Comparison of ENCODE assay signal across 28 mouse cellular contexts in genomic region chr9:108777276-108777675, GRCm38 (mm10). TPM values are rescaled to one million over a fixed set of nuclear protein-coding genes. Genes with fewer than 3 reads are reported as not detected.
A peak's percentile ranks its signal among the peaks of the same experiment; 100 is the strongest.
DNase-seq lines count a peak whose midpoint lies in the region; ATAC-seq and TF ChIP-seq lines count a peak whose summit lies in the region.
"Had no signal": no experiment of that assay in that cellular context is flagged by ENCODE, and none has a peak within 500 bp of the region (broad histone marks: within the 10 kb centered on the region; RNA-seq: fewer than 3 reads in every experiment).

No protein-coding gene starts in this region.

- no peaks in the 10 kb centered on the region; the same call in 1 of the 2 replicates for H3K27me3 ChIP-seq in liver, embryonic 14.5 days (ENCODE audit: control insufficient read depth, insufficient read depth, low read length)
- no peaks in the 10 kb centered on the region for H3K27me3 ChIP-seq in liver, embryonic 11.5 days (replicated peaks; ENCODE audit: control insufficient read depth, insufficient read depth, low read length)
- H3K27me3 ChIP-seq in liver, embryonic 15.5 days = peaks cover 15% of the 10 kb centered on the region
- H3K27me3 ChIP-seq: embryonic facial prominence, embryonic 13.5 days; forebrain, embryonic 12.5 days; forebrain, embryonic 15.5 days; hindbrain, embryonic 12.5 days; hindbrain, embryonic 15.5 days had no signal

- no peak for DNase-seq in layer of hippocampus, adult 2 months (ENCODE audit: low spot score in 2 of 2)
- no peak for DNase-seq in layer of hippocampus, adult 9-11 months
- no peak for DNase-seq in liver, embryonic 14.5 days (ENCODE audit: low read depth in 3 of 3, low spot score in 3 of 3)
- DNase-seq in liver, embryonic 11.5 days (ENCODE audit: low spot score) = no peak
- DNase-seq in ovary, adult 18-20 months (ENCODE audit: low spot score) = no peak
- DNase-seq in spleen, adult 12 weeks (ENCODE audit: low spot score) = no peak
- DNase-seq: adrenal gland, adult 8-10 months; adrenal gland, postnatal 25 days; cerebellum, adult 11-12 months; cerebellum, adult 8-10 months; cerebellum, postnatal 10 days; cerebellum, postnatal 36 days; embryo, embryonic 11 days; gastrocnemius, postnatal 10 days; gastrocnemius, postnatal 36 days had no signal

- peak; percentile 57; the same call in 1 of the 2 replicates for ATAC-seq in liver, embryonic 14.5 days (ENCODE audit: insufficient read depth)
- no peak for ATAC-seq in liver, embryonic 11.5 days (replicated peaks; ENCODE audit: low FRiP score)
- no peak for ATAC-seq in liver, embryonic 15.5 days (ENCODE audit: insufficient read depth)
- peak; percentile 45; the same call in 1 of the 2 replicates for ATAC-seq in megakaryocyte-erythroid progenitor cell, adult 5-6 weeks (replicated peaks; ENCODE audit: low FRiP score, low TSS enrichment, poor library complexity, severe bottlenecking)
- ATAC-seq: activated CD4-positive, CD25-positive, alpha-beta regulatory T cell, adult 4 months; forebrain, embryonic 15.5 days had no signal

- H3K27ac ChIP-seq in layer of hippocampus, adult 2 months = 0 out of 2 replicates have a peak overlapping the region, but pooled peaks have one; percentile 3
- H3K27ac ChIP-seq in liver, embryonic 14.5 days = no peak overlapping the region
- H3K27ac ChIP-seq in liver, embryonic 11.5 days (ENCODE audit: low read depth, low read length) = no peak overlapping the region
- H3K27ac ChIP-seq in liver, embryonic 15.5 days (replicated peaks) = 0 out of 2 replicates have a peak overlapping the region, but pooled peaks have one; percentile 10
- H3K27ac ChIP-seq: embryonic facial prominence, embryonic 10.5 days; embryonic facial prominence, embryonic 13.5 days; forebrain, embryonic 12.5 days; forebrain, embryonic 15.5 days; hindbrain, embryonic 12.5 days; hindbrain, embryonic 15.5 days had no signal

- no peaks in the 10 kb centered on the region for H3K36me3 ChIP-seq in liver, embryonic 14.5 days (replicated peaks; ENCODE audit: control insufficient read depth, insufficient read depth, low read depth)
- no peaks in the 10 kb centered on the region for H3K36me3 ChIP-seq in liver, embryonic 11.5 days (ENCODE audit: control insufficient read depth, insufficient read depth, low read length)
- no peaks in the 10 kb centered on the region for H3K36me3 ChIP-seq in liver, embryonic 15.5 days (replicated peaks)
- H3K36me3 ChIP-seq: embryonic facial prominence, embryonic 10.5 days; embryonic facial prominence, embryonic 13.5 days; forebrain, embryonic 12.5 days; forebrain, embryonic 15.5 days; G1E; hindbrain, embryonic 12.5 days; hindbrain, embryonic 15.5 days had no signal

- TF ChIP-seq EP300 in liver, embryonic 14.5 days (IDR thresholded peaks at IDR 0.05; ENCODE audit: low read depth) = no peak

- H3K4me3 ChIP-seq in layer of hippocampus, adult 2 months = no peak overlapping the region
- H3K4me3 ChIP-seq in liver, embryonic 14.5 days (ENCODE audit: insufficient read depth in 1 of 2, low read depth in 2 of 2, low read length in 2 of 2) = no peak overlapping the region
- H3K4me3 ChIP-seq in liver, embryonic 11.5 days (ENCODE audit: low read depth, low read length) = no peak overlapping the region
- no peak overlapping the region for H3K4me3 ChIP-seq in liver, embryonic 15.5 days (replicated peaks)
- H3K4me3 ChIP-seq: embryonic facial prominence, embryonic 10.5 days; embryonic facial prominence, embryonic 13.5 days; erythroblast, embryonic 14.5 days; forebrain, embryonic 12.5 days; forebrain, embryonic 15.5 days; hindbrain, embryonic 12.5 days; hindbrain, embryonic 15.5 days had no signal

- peak overlapping the region; percentile 14; the same call in 1 of the 2 replicates for H3K9ac ChIP-seq in liver, embryonic 14.5 days (replicated peaks)
- no peak overlapping the region for H3K9ac ChIP-seq in liver, embryonic 11.5 days (ENCODE audit: low read depth, low read length)
- H3K9ac ChIP-seq in liver, embryonic 15.5 days = no peak overlapping the region
- H3K9ac ChIP-seq: embryonic facial prominence, embryonic 13.5 days; forebrain, embryonic 12.5 days; forebrain, embryonic 15.5 days; hindbrain, embryonic 12.5 days; hindbrain, embryonic 15.5 days had no signal

- 61% methylated on average over 4 of the region's 4 CpGs for WGBS in liver, embryonic 14.5 days (ENCODE audit: insufficient replicate concordance)
- 70% methylated on average over 4 of the region's 4 CpGs for whole genome bisulfite sequencing in liver, embryonic 11.5 days
- WGBS in liver, embryonic 15.5 days (ENCODE audit: insufficient replicate concordance) = 59% methylated on average over 4 of the region's 4 CpGs

- peak overlapping the region; percentile 25 for H3K4me2 ChIP-seq in liver, embryonic 14.5 days (ENCODE audit: low read depth)
- H3K4me2 ChIP-seq in liver, embryonic 11.5 days = no peak overlapping the region; the same call in 1 of the 2 replicates
- H3K4me2 ChIP-seq in liver, embryonic 15.5 days = peak overlapping the region; percentile 37
- H3K4me2 ChIP-seq: embryonic facial prominence, embryonic 13.5 days; forebrain, embryonic 12.5 days; forebrain, embryonic 15.5 days; heart, embryonic 11.5 days; hindbrain, embryonic 12.5 days; hindbrain, embryonic 15.5 days had no signal

- H3K9me3 ChIP-seq in liver, embryonic 14.5 days (ENCODE audit: control insufficient read depth, low read length) = no peaks in the 10 kb centered on the region
- 0 out of 2 replicates have a peak, but pooled peaks cover 3% of the 10 kb centered on the region for H3K9me3 ChIP-seq in liver, embryonic 11.5 days (ENCODE audit: control insufficient read depth, low read length)
- no peaks in the 10 kb centered on the region for H3K9me3 ChIP-seq in liver, embryonic 15.5 days (replicated peaks)
- H3K9me3 ChIP-seq: embryonic facial prominence, embryonic 10.5 days; forebrain, embryonic 12.5 days; forebrain, embryonic 15.5 days; G1E; hindbrain, embryonic 12.5 days; hindbrain, embryonic 15.5 days had no signal

- peaks cover 12 to 19% of the 10 kb centered on the region in 2 experiments for H3K4me1 ChIP-seq in liver, embryonic 14.5 days (replicated peaks; ENCODE audit: control insufficient read depth in 2 of 2, insufficient read depth in 2 of 2, low read length in 1 of 2)
- H3K4me1 ChIP-seq in liver, embryonic 11.5 days (replicated peaks; ENCODE audit: control insufficient read depth, insufficient read depth, low read length) = peaks cover 8% of the 10 kb centered on the region
- peaks cover 24% of the 10 kb centered on the region for H3K4me1 ChIP-seq in liver, embryonic 15.5 days (replicated peaks)
- H3K4me1 ChIP-seq: forebrain, embryonic 15.5 days had no signal

- no peak for TF ChIP-seq CTCF in layer of hippocampus, adult 2 months (conservative IDR thresholded peaks at IDR 0.05)
- no peak for TF ChIP-seq CTCF in liver, embryonic 14.5 days (IDR thresholded peaks at IDR 0.05; ENCODE audit: low read depth)

RNA-seq across cellular contexts. Expression of gene Ip6k2, which starts 6.3 kb away (rescaled TPM):
- total RNA-seq in layer of hippocampus, adult 2 months (2021) = 100 to 1,000 TPM; 249 to 251 TPM
- polyA plus RNA-seq in liver, embryonic 14.5 days (2012; rRNA removed) = 27.7 and 29.2 TPM in 2 replicates
- polyA plus RNA-seq in liver, embryonic 14.5 days (2014; fragmentation: Nextera tagmentation; extraction: Ambion mirVana) = 10.4 and 11.7 TPM in 2 replicates
- polyA plus RNA-seq in liver, embryonic 11.5 days (2014; fragmentation: Nextera tagmentation; extraction: Ambion mirVana) = 31.8 and 37.5 TPM in 2 replicates
- polyA plus RNA-seq in liver, embryonic 15.5 days (2015; fragmentation: Nextera tagmentation; extraction: Ambion mirVana) = 11.6 and 12.9 TPM in 2 replicates
- 29.8 and 36.7 TPM in 2 replicates for total RNA-seq in megakaryocyte-erythroid progenitor cell, adult 5-6 weeks (2014; fragmentation: Nextera tagmentation)
- total RNA-seq in megakaryocyte-erythroid progenitor cell, adult 5-6 weeks (2017) = 31.3 and 48.7 TPM in 2 replicates

RNA-seq across cellular contexts. Expression of gene Nckipsd, which starts 30.9 kb away (rescaled TPM):
- total RNA-seq in layer of hippocampus, adult 2 months (2021) = 10 to 100 TPM; 68.8 to 71.3 TPM
- polyA plus RNA-seq in liver, embryonic 14.5 days (2012; rRNA removed) = 3.4 and 4.0 TPM in 2 replicates
- polyA plus RNA-seq in liver, embryonic 14.5 days (2014; fragmentation: Nextera tagmentation; extraction: Ambion mirVana) = 3.2 TPM in 2 replicates
- polyA plus RNA-seq in liver, embryonic 11.5 days (2014; fragmentation: Nextera tagmentation; extraction: Ambion mirVana) = 8.8 and 16.2 TPM in 2 replicates
- 3.9 and 9.1 TPM in 2 replicates for polyA plus RNA-seq in liver, embryonic 15.5 days (2015; fragmentation: Nextera tagmentation; extraction: Ambion mirVana)
- total RNA-seq in megakaryocyte-erythroid progenitor cell, adult 5-6 weeks (2014; fragmentation: Nextera tagmentation) = 8.6 and 12.2 TPM in 2 replicates
- 1.0 and 2.3 TPM in 2 replicates for total RNA-seq in megakaryocyte-erythroid progenitor cell, adult 5-6 weeks (2017)

RNA-seq across cellular contexts. Expression of gene Celsr3, which starts 48.8 kb away (rescaled TPM):
- total RNA-seq in layer of hippocampus, adult 2 months (2021) = 10 to 100 TPM; 66.4 to 79.6 TPM
- polyA plus RNA-seq in liver, embryonic 14.5 days (2012; rRNA removed) = 0.19 and 0.27 TPM in 2 replicates
- 0.01 and 0.06 TPM in 2 replicates for polyA plus RNA-seq in liver, embryonic 14.5 days (2014; fragmentation: Nextera tagmentation; extraction: Ambion mirVana)
- 0.08 and 0.22 TPM in 2 replicates for polyA plus RNA-seq in liver, embryonic 11.5 days (2014; fragmentation: Nextera tagmentation; extraction: Ambion mirVana)
- 0.15 and 0.16 TPM in 2 replicates for polyA plus RNA-seq in liver, embryonic 15.5 days (2015; fragmentation: Nextera tagmentation; extraction: Ambion mirVana)
- not detected in 2 replicates for total RNA-seq in megakaryocyte-erythroid progenitor cell, adult 5-6 weeks (2014; fragmentation: Nextera tagmentation)
- total RNA-seq in megakaryocyte-erythroid progenitor cell, adult 5-6 weeks (2017) = 0.05 TPM in 1 of 2 replicates, not detected in the other
- total RNA-seq: gastrocnemius, postnatal 36 days; hematopoietic stem cell, adult 5-6 weeks had no signal
- polyA plus RNA-seq: activated CD4-positive, CD25-positive, alpha-beta regulatory T cell, adult 4 months; G1E had no signal

Comparison
In these comparisons a context has a peak if more than half of its experiments do, and no peak if none do; other contexts are left out.
1. H3K27ac ChIP-seq: peak in layer of hippocampus, adult 2 months (single experiment) and liver, embryonic 15.5 days (single experiment); none in liver, embryonic 14.5 days (single experiment) and liver, embryonic 11.5 days (single experiment).
2. ATAC-seq: peak in liver, embryonic 14.5 days (single experiment) and megakaryocyte-erythroid progenitor cell, adult 5-6 weeks (single experiment); none in liver, embryonic 11.5 days (single experiment) and liver, embryonic 15.5 days (single experiment).